Mouse (Mus musculus): ENCODE results near the gene Abca13. TPM values are rescaled to one million over a fixed set of nuclear protein-coding genes. Genes with fewer than 3 reads are reported as not detected.
"Not testable (repeated sequence)": the region's sequence is repeated elsewhere in the genome, so short reads cannot be mapped to it uniquely, and the experiment has no call there.

The Abca13 gene
- polyA plus RNA-seq, 1 experiment from 2014 or later: 0.01 TPM

- Histone ChIP-seq H3K27me3 (no peaks in the 10 kb centered on the region), H3K9ac (replicated peaks) (no peak overlapping the region), H3K4me2 (replicated peaks) (no peak overlapping the region), H3K36me3 (no peaks in the 10 kb centered on the region), H3K9me3 (no peaks in the 10 kb centered on the region), H3K4me3 (no peak overlapping the region), H3K4me1 (no peaks in the 10 kb centered on the region), H3K27ac (replicated peaks) (no peak overlapping the region)
- WGBS: 89% methylated on average over 4 of the region's 4 CpGs
- no peak for ATAC-seq (replicated peaks)
These were observed 113.7 kb downstream of the Abca13 start for GRCm38 (mm10) chr11:9305450-9305849.

GRCm38 (mm10) chr11:9316545-9316944 is 124.8 kb downstream of the Abca13 start:
- no peak overlapping the region for H3K27ac ChIP-seq (replicated peaks)
- no peaks in the 10 kb centered on the region for H3K4me1 ChIP-seq
- ATAC-seq (replicated peaks): no peak
- H3K27me3 ChIP-seq: no peaks in the 10 kb centered on the region
- H3K9ac ChIP-seq (replicated peaks): no peak overlapping the region
- H3K4me2 ChIP-seq (replicated peaks): no peak overlapping the region
- 70% methylated on average over 3 of the region's 3 CpGs for WGBS
- no peaks in the 10 kb centered on the region for H3K36me3 ChIP-seq
- no peaks in the 10 kb centered on the region for H3K9me3 ChIP-seq
- H3K4me3 ChIP-seq: no peak overlapping the region

- Histone ChIP-seq H3K4me3 (no peak overlapping the region), H3K4me1 (no peaks in the 10 kb centered on the region), H3K9ac (replicated peaks) (no peak overlapping the region), H3K9me3 (no peaks in the 10 kb centered on the region), H3K36me3 (no peaks in the 10 kb centered on the region), H3K27me3 (no peaks in the 10 kb centered on the region), H3K4me2 (replicated peaks) (no peak overlapping the region), H3K27ac (replicated peaks) (no peak overlapping the region)
- WGBS: 35% methylated on average over 6 of the region's 6 CpGs
- peak; percentile 93 for ATAC-seq (replicated peaks)
These were observed 125.6 kb downstream of the Abca13 start for GRCm38 (mm10) chr11:9317076-9317929.

- Histone ChIP-seq H3K4me1 (no peaks in the 10 kb centered on the region), H3K9ac (replicated peaks) (no peak overlapping the region), H3K9me3 (no peaks in the 10 kb centered on the region), H3K27ac (replicated peaks) (no peak overlapping the region), H3K4me2 (replicated peaks) (no peak overlapping the region), H3K36me3 (no peaks in the 10 kb centered on the region), H3K4me3 (no peak overlapping the region), H3K27me3 (no peaks in the 10 kb centered on the region)
- ATAC-seq (replicated peaks): no peak
- 77% methylated on average over 3 of the region's 3 CpGs for WGBS
These were observed 146.4 kb downstream of the Abca13 start for GRCm38 (mm10) chr11:9338151-9338550.

- Histone ChIP-seq H3K27me3 (no peaks in the 10 kb centered on the region), H3K4me2 (replicated peaks) (no peak overlapping the region), H3K9ac (replicated peaks) (no peak overlapping the region), H3K4me1 (no peaks in the 10 kb centered on the region), H3K9me3 (no peaks in the 10 kb centered on the region), H3K36me3 (no peaks in the 10 kb centered on the region), H3K27ac (replicated peaks) (no peak overlapping the region), H3K4me3 (no peak overlapping the region)
- ATAC-seq (replicated peaks): no peak
- WGBS: 49% methylated on average over 3 of the region's 3 CpGs
These were observed 156.0 kb downstream of the Abca13 start for GRCm38 (mm10) chr11:9347724-9348123.

- Histone ChIP-seq H3K27me3 (no peaks in the 10 kb centered on the region), H3K4me2 (replicated peaks) (no peak overlapping the region), H3K36me3 (no peaks in the 10 kb centered on the region), H3K9me3 (no peaks in the 10 kb centered on the region), H3K27ac (replicated peaks) (no peak overlapping the region), H3K4me3 (no peak overlapping the region), H3K9ac (replicated peaks) (no peak overlapping the region), H3K4me1 (no peaks in the 10 kb centered on the region)
- 84% methylated on average over 5 of the region's 5 CpGs for WGBS
- ATAC-seq (replicated peaks): no peak
These were observed 181.4 kb downstream of the Abca13 start for GRCm38 (mm10) chr11:9373160-9373559.

GRCm38 (mm10) chr11:9374426-9374825 is 182.7 kb downstream of the Abca13 start:
- not testable (repeated sequence) for H3K36me3 ChIP-seq; H3K9me3 ChIP-seq; H3K27ac ChIP-seq (replicated peaks); H3K9ac ChIP-seq (replicated peaks); H3K4me2 ChIP-seq (replicated peaks); ATAC-seq (replicated peaks); H3K27me3 ChIP-seq; H3K4me3 ChIP-seq; H3K4me1 ChIP-seq
- WGBS: 79% methylated on average over 5 of the region's 5 CpGs

GRCm38 (mm10) chr11:9388520-9388919 is 196.8 kb downstream of the Abca13 start:
- ATAC-seq (replicated peaks): no peak
- no peaks in the 10 kb centered on the region for H3K36me3 ChIP-seq
- H3K9me3 ChIP-seq: no peaks in the 10 kb centered on the region
- no peak overlapping the region for H3K9ac ChIP-seq (replicated peaks)
- H3K27ac ChIP-seq (replicated peaks): no peak overlapping the region
- no peak overlapping the region for H3K4me2 ChIP-seq (replicated peaks)
- H3K27me3 ChIP-seq: no peaks in the 10 kb centered on the region
- no peaks in the 10 kb centered on the region for H3K4me1 ChIP-seq
- no peak overlapping the region for H3K4me3 ChIP-seq
- 97% methylated on average over 1 of the region's 1 CpGs for WGBS

- H3K9me3 ChIP-seq: no peaks in the 10 kb centered on the region
- H3K4me1 ChIP-seq: no peaks in the 10 kb centered on the region
- no peak overlapping the region for H3K4me3 ChIP-seq
- H3K36me3 ChIP-seq: no peaks in the 10 kb centered on the region
- H3K4me2 ChIP-seq (replicated peaks): no peak overlapping the region
- ATAC-seq (replicated peaks): no peak
- H3K9ac ChIP-seq (replicated peaks): no peak overlapping the region
- H3K27me3 ChIP-seq: no peaks in the 10 kb centered on the region
- H3K27ac ChIP-seq (replicated peaks): no peak overlapping the region
- 89% methylated on average over 3 of the region's 3 CpGs for whole genome bisulfite sequencing
These were observed 225.2 kb downstream of the Abca13 start for GRCm38 (mm10) chr11:9416946-9417345.

- H3K9ac ChIP-seq (replicated peaks): no peak overlapping the region
- H3K27ac ChIP-seq (replicated peaks): no peak overlapping the region
- no peaks in the 10 kb centered on the region for H3K9me3 ChIP-seq
- ATAC-seq (replicated peaks): no peak
- WGBS: 55% methylated on average over 2 of the region's 2 CpGs
- H3K27me3 ChIP-seq: no peaks in the 10 kb centered on the region
- H3K4me2 ChIP-seq (replicated peaks): no peak overlapping the region
- no peaks in the 10 kb centered on the region for H3K4me1 ChIP-seq
- no peaks in the 10 kb centered on the region for H3K36me3 ChIP-seq
- H3K4me3 ChIP-seq: no peak overlapping the region
These were observed 228.5 kb downstream of the Abca13 start for GRCm38 (mm10) chr11:9420205-9420604.

- WGBS: 80% methylated on average over 3 of the region's 3 CpGs
- no peak overlapping the region for H3K4me3 ChIP-seq
- no peak overlapping the region for H3K9ac ChIP-seq (replicated peaks)
- no peaks in the 10 kb centered on the region for H3K4me1 ChIP-seq
- ATAC-seq (replicated peaks): no peak
- no peak overlapping the region for H3K27ac ChIP-seq (replicated peaks)
- no peaks in the 10 kb centered on the region for H3K27me3 ChIP-seq
- H3K36me3 ChIP-seq: no peaks in the 10 kb centered on the region
- H3K9me3 ChIP-seq: no peaks in the 10 kb centered on the region
- no peak overlapping the region for H3K4me2 ChIP-seq (replicated peaks)
These were observed 235.7 kb downstream of the Abca13 start for GRCm38 (mm10) chr11:9427411-9427810.

GRCm38 (mm10) chr11:9432807-9433206 is 241.1 kb downstream of the Abca13 start:
- WGBS: 63% methylated on average over 5 of the region's 5 CpGs
- H3K36me3 ChIP-seq: no peaks in the 10 kb centered on the region
- ATAC-seq (replicated peaks): no peak
- no peak overlapping the region for H3K4me2 ChIP-seq (replicated peaks)
- no peak overlapping the region for H3K9ac ChIP-seq (replicated peaks)
- no peaks in the 10 kb centered on the region for H3K4me1 ChIP-seq
- H3K27ac ChIP-seq (replicated peaks): no peak overlapping the region
- H3K27me3 ChIP-seq: no peaks in the 10 kb centered on the region
- no peak overlapping the region for H3K4me3 ChIP-seq
- no peaks in the 10 kb centered on the region for H3K9me3 ChIP-seq

GRCm38 (mm10) chr11:9436617-9437016 is 244.9 kb downstream of the Abca13 start:
- Histone ChIP-seq H3K27ac (replicated peaks) (no peak overlapping the region), H3K9me3 (no peaks in the 10 kb centered on the region), H3K4me3 (no peak overlapping the region), H3K36me3 (no peaks in the 10 kb centered on the region), H3K9ac (replicated peaks) (no peak overlapping the region), H3K4me1 (peaks cover 6% of the 10 kb centered on the region), H3K4me2 (replicated peaks) (no peak overlapping the region), H3K27me3 (no peaks in the 10 kb centered on the region)
- ATAC-seq (replicated peaks): peak; percentile 30; the same call in 1 of the 2 replicates
